Mouse (Mus musculus) myocyte (in vitro differentiated cells): ENCODE results near the gene Fam8a1.

Source experiments
- MAX ChIP-seq: IDR thresholded peaks from one replicate; pipeline ENCODE4 v1.6.1; 2011; ENCODE audit warnings: low read depth, mild to moderate bottlenecking, control low read depth
- MYOD1 ChIP-seq, 3 experiments: IDR thresholded peaks; one replicate each; pipeline ENCODE4 v1.6.1; 2011; ENCODE audit warnings: control low read depth in 2 of 3, low read depth in 2 of 3, mild to moderate bottlenecking in 2 of 3, moderate library complexity in 1 of 3; ENCODE audit not compliant: insufficient read length in 2 of 3, control insufficient read depth in 1 of 3
- MYOG ChIP-seq, 3 experiments: IDR thresholded peaks; one replicate each; pipeline ENCODE4 v1.6.1; 2011; ENCODE audit warnings: control low read depth in 2 of 3, low read depth in 2 of 3, mild to moderate bottlenecking in 2 of 3; ENCODE audit not compliant: insufficient read length in 2 of 3, control insufficient read depth in 1 of 3, insufficient read depth in 1 of 3
- POLR2A ChIP-seq: IDR thresholded peaks from one replicate; pipeline ENCODE4 v1.6.1; 2011; ENCODE audit warnings: low read depth, mild to moderate bottlenecking, control low read depth, moderate library complexity; ENCODE audit not compliant: insufficient read length
- POLR2AphosphoS2 ChIP-seq: IDR thresholded peaks from one replicate; pipeline ENCODE4 v1.6.1; 2011; ENCODE audit warnings: low read depth, control low read depth; ENCODE audit not compliant: insufficient read length
- REST ChIP-seq: IDR thresholded peaks from one replicate; pipeline ENCODE4 v1.6.1; 2011; ENCODE audit warnings: mild to moderate bottlenecking, control low read depth, moderate library complexity; ENCODE audit not compliant: insufficient read depth, insufficient read length
- TCF12 ChIP-seq: IDR thresholded peaks from one replicate; pipeline ENCODE4 v1.6.1; 2011; ENCODE audit warnings: mild to moderate bottlenecking, control low read depth; ENCODE audit not compliant: poor library complexity, insufficient read depth, severe bottlenecking

- TF ChIP-seq POLR2A (no peak), MAX (no peak), MYOD1 (IDR thresholded peaks at IDR 0.05; ENCODE audit: control insufficient read depth in 1 of 3, insufficient read length in 2 of 3, low read depth in 2 of 3) (no peak), POLR2AphosphoS2 (no peak), MYOG (IDR thresholded peaks at IDR 0.05; ENCODE audit: control insufficient read depth in 1 of 3, insufficient read depth in 1 of 3, insufficient read length in 2 of 3, low read depth in 2 of 3) (no peak), REST (no peak), TCF12 (no peak)
Measured at GRCm38 (mm10) chr13:46652671-46653070, 16.7 kb upstream of the Fam8a1 start.
